Mouse (Mus musculus) olfactory bulb, adult 2 months (tissue): Measurements from ENCODE around the gene Car10.

Experiments used
- CTCF ChIP-seq: fragments of 200-500 bp; IDR thresholded peaks from 2 replicates; pipeline ENCODE4 v1.5.1; 2012; ENCODE audit warnings: low read depth, mild to moderate bottlenecking, low read length, moderate library complexity; ENCODE audit not compliant: insufficient read depth
- POLR2A ChIP-seq: fragments of 200-500 bp; IDR thresholded peaks from 2 replicates; pipeline ENCODE4 v1.6.1; 2012; ENCODE audit warnings: mild to moderate bottlenecking, low read depth, low read length, moderate library complexity; ENCODE audit not compliant: insufficient read depth

DNA sequence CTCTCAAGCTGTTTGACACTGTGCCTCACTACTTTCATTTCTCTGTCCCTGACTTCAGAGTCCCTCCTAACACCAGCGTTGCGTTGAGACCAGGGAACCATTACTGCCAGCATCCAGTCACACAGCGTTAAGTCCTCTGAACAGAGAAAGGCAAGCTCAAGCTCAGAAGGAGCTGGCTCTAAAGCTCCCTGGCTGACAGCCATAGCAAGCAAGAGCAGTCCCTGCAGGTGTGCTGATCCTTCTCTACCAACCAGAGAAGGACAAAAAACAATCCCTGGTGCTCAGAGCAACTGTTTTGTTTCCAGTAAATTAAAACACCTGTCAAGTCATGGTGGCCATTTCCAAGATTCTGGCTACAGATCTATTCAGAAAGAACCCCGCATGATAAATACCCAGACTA, 514.2 kb downstream of the Car10 start:
- TF ChIP-seq CTCF (no peak), POLR2A (no peak)
